Comparison of ENCODE assay signal across 8 mouse cellular contexts in the genomic region with DNA sequence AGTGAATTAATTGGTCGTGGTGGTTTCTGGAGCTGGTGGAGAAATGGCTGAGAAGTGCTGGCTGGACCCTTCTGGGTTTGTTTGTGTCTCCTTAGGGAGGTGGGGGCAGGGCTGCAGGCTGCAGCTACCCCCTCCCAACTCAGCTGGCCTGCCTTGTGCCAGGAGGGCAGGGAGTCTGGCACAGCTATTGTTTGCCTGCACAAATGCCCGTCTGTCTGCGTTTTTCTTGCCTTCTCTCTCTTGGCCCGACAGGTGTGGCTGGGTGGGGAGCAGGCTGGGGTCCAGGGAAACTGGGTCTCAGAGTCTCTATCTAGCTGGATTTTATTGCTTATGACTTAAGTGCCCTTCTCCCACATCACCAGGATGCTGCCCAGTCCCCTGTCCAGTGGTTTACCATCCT. TPM values are rescaled to one million over a fixed set of nuclear protein-coding genes. Genes with fewer than 3 reads are reported as not detected.
DNase-seq lines count a peak whose midpoint lies in the region; ATAC-seq and TF ChIP-seq lines count a peak whose summit lies in the region.

No protein-coding gene starts in this region.

- no peaks in the 10 kb centered on the region for H3K27me3 ChIP-seq in lung, embryonic 14.5 days (ENCODE audit: insufficient read depth, low read length)
- no peaks in the 10 kb centered on the region for H3K27me3 ChIP-seq in hindbrain, embryonic 16.5 days (replicated peaks; ENCODE audit: control insufficient read depth, insufficient read depth, low read length)
- no peaks in the 10 kb centered on the region for H3K27me3 ChIP-seq in midbrain, postnatal 0 days (ENCODE audit: insufficient read depth, low read length)

- peaks cover 22% of the 10 kb centered on the region for H3K4me1 ChIP-seq in lung, embryonic 14.5 days (ENCODE audit: insufficient read depth)
- H3K4me1 ChIP-seq in hindbrain, embryonic 16.5 days (ENCODE audit: control insufficient read depth, insufficient read depth, low read depth, low read length) = peaks cover 38% of the 10 kb centered on the region
- peaks cover 20% of the 10 kb centered on the region; the same call in 1 of the 2 replicates for H3K4me1 ChIP-seq in midbrain, postnatal 0 days (ENCODE audit: insufficient read depth, low read length)

- no peaks in the 10 kb centered on the region for H3K9me3 ChIP-seq in lung, embryonic 14.5 days (ENCODE audit: low read depth, low read length)
- no peaks in the 10 kb centered on the region for H3K9me3 ChIP-seq in hindbrain, embryonic 16.5 days (ENCODE audit: control insufficient read depth, low read length)
- no peaks in the 10 kb centered on the region for H3K9me3 ChIP-seq in midbrain, postnatal 0 days (ENCODE audit: low read length)

- H3K4me3 ChIP-seq in lung, embryonic 14.5 days (ENCODE audit: low read depth, low read length) = peak overlapping the region; percentile 91
- H3K4me3 ChIP-seq in hindbrain, embryonic 16.5 days (ENCODE audit: low read length) = peak overlapping the region; percentile 90
- H3K4me3 ChIP-seq in midbrain, postnatal 0 days (ENCODE audit: low read depth, low read length) = peak overlapping the region; percentile 97

- TF ChIP-seq CTCF in lung, embryonic 14.5 days (IDR thresholded peaks at IDR 0.05; ENCODE audit: low read depth) = no peak
- no peak for TF ChIP-seq CTCF in midbrain, postnatal 0 days (IDR thresholded peaks at IDR 0.05)

- 24% methylated on average over 4 of the region's 4 CpGs for WGBS in lung, embryonic 14.5 days
- WGBS in hindbrain, embryonic 16.5 days = 5% methylated on average over 4 of the region's 4 CpGs
- WGBS in midbrain, postnatal 0 days = 4% methylated on average over 4 of the region's 4 CpGs

- peak overlapping the region; percentile 98 for H3K9ac ChIP-seq in lung, embryonic 14.5 days
- H3K9ac ChIP-seq in hindbrain, embryonic 16.5 days (ENCODE audit: low read depth, low read length) = peak overlapping the region; percentile 98
- peak overlapping the region; percentile 92; the same call in 1 of the 2 replicates for H3K9ac ChIP-seq in midbrain, postnatal 0 days (replicated peaks; ENCODE audit: low read length, poor library complexity, severe bottlenecking)

- peak overlapping the region; percentile 86 for H3K4me2 ChIP-seq in lung, embryonic 14.5 days
- H3K4me2 ChIP-seq in hindbrain, embryonic 16.5 days (ENCODE audit: low read length) = peak overlapping the region; percentile 90
- peak overlapping the region; percentile 87 for H3K4me2 ChIP-seq in midbrain, postnatal 0 days (ENCODE audit: low read depth, low read length, poor library complexity, severe bottlenecking)

- ATAC-seq in lung, embryonic 14.5 days (ENCODE audit: insufficient read depth) = no peak
- ATAC-seq in hindbrain, embryonic 16.5 days = peak; percentile 28; the same call in 1 of the 2 replicates
- no peak for ATAC-seq in midbrain, postnatal 0 days (ENCODE audit: low FRiP score)

- DNase-seq in lung, embryonic 14.5 days = no peak
- DNase-seq in lung, postnatal 25 days (ENCODE audit: low spot score) = no peak
- peak; percentile 83 to 85 for DNase-seq in cerebellum, postnatal 25 days
- DNase-seq in midbrain, postnatal 0 days (ENCODE audit: low spot score) = peak; percentile 68
- no peak for DNase-seq in spleen, adult 12 weeks (ENCODE audit: low spot score)
- no peak for DNase-seq in adrenal gland, postnatal 10 days
- DNase-seq in gastrocnemius, postnatal 36 days = no peak

- intact Hi-C loops in gastrocnemius, postnatal 36 days (cut with DNase I) = no loop called here

- H3K27ac ChIP-seq in lung, embryonic 14.5 days (ENCODE audit: low read depth) = peak overlapping the region; percentile 99
- peak overlapping the region; percentile 95 for H3K27ac ChIP-seq in hindbrain, embryonic 16.5 days (ENCODE audit: low read depth, low read length)
- H3K27ac ChIP-seq in midbrain, postnatal 0 days (ENCODE audit: low read depth, low read length) = peak overlapping the region; percentile 92

- H3K36me3 ChIP-seq in lung, embryonic 14.5 days (ENCODE audit: insufficient read depth) = peaks cover 38% of the 10 kb centered on the region
- H3K36me3 ChIP-seq in hindbrain, embryonic 16.5 days (ENCODE audit: control insufficient read depth, insufficient read depth, low read length) = no peaks in the 10 kb centered on the region
- H3K36me3 ChIP-seq in midbrain, postnatal 0 days (ENCODE audit: insufficient read depth, low read length) = peaks cover under 1% of the 10 kb centered on the region; the same call in 1 of the 2 replicates

RNA-seq across cellular contexts. Expression of a gene that starts 18.6 kb away (rescaled TPM):
- 115 and 127 TPM in 2 replicates for polyA plus RNA-seq in lung, embryonic 14.5 days (2014; fragmentation: Nextera tagmentation; extraction: Ambion mirVana)
- polyA plus RNA-seq in hindbrain, embryonic 16.5 days (2015; fragmentation: Nextera tagmentation; extraction: Ambion mirVana) = 79.0 and 104 TPM in 2 replicates
- total RNA-seq in midbrain, postnatal 0 days (2014; rRNA removed) = 59.6 and 80.3 TPM in 2 replicates
- 38.9 and 46.8 TPM in 2 replicates for polyA plus RNA-seq in midbrain, postnatal 0 days (2015; fragmentation: Nextera tagmentation; extraction: Ambion mirVana)
- total RNA-seq in adrenal gland, postnatal 10 days (2021) = 10 to 100 TPM; 51.4 to 71.5 TPM
- 10 to 100 TPM; 18.5 to 29.3 TPM for total RNA-seq in gastrocnemius, postnatal 36 days (2021)

RNA-seq across cellular contexts. Expression of a gene that starts 28.6 kb away (rescaled TPM):
- not detected in 2 replicates for polyA plus RNA-seq in lung, embryonic 14.5 days (2014; fragmentation: Nextera tagmentation; extraction: Ambion mirVana)
- polyA plus RNA-seq in hindbrain, embryonic 16.5 days (2015; fragmentation: Nextera tagmentation; extraction: Ambion mirVana) = not detected in 2 replicates
- 0.42 TPM in 1 of 2 replicates, not detected in the other for total RNA-seq in midbrain, postnatal 0 days (2014; rRNA removed)
- polyA plus RNA-seq in midbrain, postnatal 0 days (2015; fragmentation: Nextera tagmentation; extraction: Ambion mirVana) = not detected in 2 replicates
- not detected for total RNA-seq in adrenal gland, postnatal 10 days (2021)
- total RNA-seq in gastrocnemius, postnatal 36 days (2021) = not detected

RNA-seq across cellular contexts. Expression of a gene that starts 48.6 kb away (rescaled TPM):
- polyA plus RNA-seq in lung, embryonic 14.5 days (2014; fragmentation: Nextera tagmentation; extraction: Ambion mirVana) = 278 and 285 TPM in 2 replicates
- 133 and 167 TPM in 2 replicates for polyA plus RNA-seq in hindbrain, embryonic 16.5 days (2015; fragmentation: Nextera tagmentation; extraction: Ambion mirVana)
- total RNA-seq in midbrain, postnatal 0 days (2014; rRNA removed) = 236 and 250 TPM in 2 replicates
- 196 and 210 TPM in 2 replicates for polyA plus RNA-seq in midbrain, postnatal 0 days (2015; fragmentation: Nextera tagmentation; extraction: Ambion mirVana)
- total RNA-seq in adrenal gland, postnatal 10 days (2021) = 100 to 1,000 TPM; 221 to 247 TPM
- 10 to 100 TPM; 46.3 to 51.4 TPM for total RNA-seq in gastrocnemius, postnatal 36 days (2021)

Comparison
In these comparisons a context has a peak if more than half of its experiments do, and no peak if none do; other contexts are left out.
1. DNase-seq: peak in cerebellum, postnatal 25 days (2 of 2) and midbrain, postnatal 0 days (single experiment); none in lung, embryonic 14.5 days (single experiment), lung, postnatal 25 days (single experiment), spleen, adult 12 weeks (single experiment), adrenal gland, postnatal 10 days (single experiment) and gastrocnemius, postnatal 36 days (0 of 2).
2. Peak in every context shown above with its lines, with median percentiles within 50 percentile points of each other: H3K27ac ChIP-seq, H3K4me2 ChIP-seq, H3K4me3 ChIP-seq and H3K9ac ChIP-seq.